Mouse (Mus musculus) erythroblast, embryonic 14.5 days (primary cell): ENCODE measurements around the gene Fgfr2. TPM values are rescaled to one million over a fixed set of nuclear protein-coding genes. Genes with fewer than 3 reads are reported as not detected.
"Not testable (repeated sequence)": the region's sequence is repeated elsewhere in the genome, so short reads cannot be mapped to it uniquely, and the experiment has no call there.

Experiments
- H3K27me3 ChIP-seq: 2 replicates; pipeline ENCODE4 v1.6.1; 2012; ENCODE audit warnings: inconsistent platforms; ENCODE audit not compliant: control insufficient read depth
- H3K36me3 ChIP-seq: 2 replicates; pipeline ENCODE4 v1.6.1; 2012; ENCODE audit warnings: mild to moderate bottlenecking, inconsistent platforms; ENCODE audit not compliant: control insufficient read depth
- H3K4me1 ChIP-seq: 2 replicates; pipeline ENCODE4 v1.6.1; 2012; ENCODE audit warnings: inconsistent platforms; ENCODE audit not compliant: control insufficient read depth
- H3K4me3 ChIP-seq: replicated peaks from 2 replicates; pipeline ENCODE3; 2012; ENCODE audit warnings: moderate library complexity, mild to moderate bottlenecking, inconsistent platforms
- H3K9me3 ChIP-seq: 2 replicates; pipeline ENCODE4 v1.6.1; 2012; ENCODE audit warnings: low read length, inconsistent platforms, mixed read lengths; ENCODE audit not compliant: control insufficient read depth
- GATA1 ChIP-seq: IDR thresholded peaks from 2 replicates; pipeline ENCODE4 v1.6.1; 2012; ENCODE audit warnings: low read length, inconsistent platforms, mixed read lengths
- TAL1 ChIP-seq: IDR thresholded peaks from 3 replicates; pipeline ENCODE4 v1.6.1; 2012; ENCODE audit warnings: low read length, inconsistent platforms, mixed read lengths
- polyA plus RNA-seq: library from polyadenylated mRNA; stranded (reverse); fragments of >175 nt; gene quantifications from 2 replicates; pipeline ENCODE4 v1.2.3, GENCODE M21; 2012

The Fgfr2 gene
- polyA plus RNA-seq, 1 experiment: not detected

- no peaks in the 10 kb centered on the region for H3K9me3 ChIP-seq
Measured at GRCm38 (mm10) chr7:130613973-130614372, 2509.2 kb downstream of the Fgfr2 start.

GRCm38 (mm10) chr7:130606958-130607357 lies 2516.2 kb downstream of the Fgfr2 start:
- no peaks in the 10 kb centered on the region for H3K27me3 ChIP-seq
- H3K4me3 ChIP-seq: no peak overlapping the region
- TF ChIP-seq GATA1: no peak
- TF ChIP-seq TAL1: no peak
- H3K4me1 ChIP-seq: no peaks in the 10 kb centered on the region
- H3K36me3 ChIP-seq: no peaks in the 10 kb centered on the region
- no peaks in the 10 kb centered on the region for H3K9me3 ChIP-seq

More at GRCm38 (mm10) chr7:130613973-130614372, 2509.2 kb downstream of the Fgfr2 start:
- H3K4me3 ChIP-seq: no peak overlapping the region
- TF ChIP-seq TAL1 (no peak), GATA1 (no peak)
- H3K27me3 ChIP-seq: no peaks in the 10 kb centered on the region
- H3K36me3 ChIP-seq: no peaks in the 10 kb centered on the region
- H3K4me1 ChIP-seq: no peaks in the 10 kb centered on the region

- no peaks in the 10 kb centered on the region for H3K27me3 ChIP-seq
- TF ChIP-seq GATA1: no peak
- no peak for TF ChIP-seq TAL1
- no peak overlapping the region for H3K4me3 ChIP-seq
- no peaks in the 10 kb centered on the region for H3K4me1 ChIP-seq
- H3K9me3 ChIP-seq: no peaks in the 10 kb centered on the region
- no peaks in the 10 kb centered on the region for H3K36me3 ChIP-seq
Measured at GRCm38 (mm10) chr7:130605111-130605510, 2518.0 kb downstream of the Fgfr2 start.

- Histone ChIP-seq H3K4me3 (no peak overlapping the region), H3K9me3 (no peaks in the 10 kb centered on the region), H3K36me3 (no peaks in the 10 kb centered on the region), H3K4me1 (no peaks in the 10 kb centered on the region), H3K27me3 (no peaks in the 10 kb centered on the region)
- TF ChIP-seq GATA1 (no peak), TAL1 (no peak)
Measured at GRCm38 (mm10) chr7:130604390-130604789, 2518.8 kb downstream of the Fgfr2 start.

- no peak overlapping the region for H3K4me3 ChIP-seq
- H3K27me3 ChIP-seq: no peaks in the 10 kb centered on the region
- H3K36me3 ChIP-seq: no peaks in the 10 kb centered on the region
- no peaks in the 10 kb centered on the region for H3K4me1 ChIP-seq
- no peak for TF ChIP-seq GATA1
- TF ChIP-seq TAL1: no peak
- H3K9me3 ChIP-seq: no peaks in the 10 kb centered on the region
Measured at GRCm38 (mm10) chr7:130603556-130603955, 2519.6 kb downstream of the Fgfr2 start.

GRCm38 (mm10) chr7:130602804-130603203 lies 2520.3 kb downstream of the Fgfr2 start:
- TF ChIP-seq GATA1: no peak
- TF ChIP-seq TAL1: no peak
- Histone ChIP-seq H3K9me3 (no peaks in the 10 kb centered on the region), H3K4me3 (no peak overlapping the region), H3K27me3 (no peaks in the 10 kb centered on the region), H3K36me3 (no peaks in the 10 kb centered on the region), H3K4me1 (no peaks in the 10 kb centered on the region)

- Histone ChIP-seq H3K4me3 (no peak overlapping the region), H3K9me3 (no peaks in the 10 kb centered on the region), H3K27me3 (no peaks in the 10 kb centered on the region), H3K4me1 (no peaks in the 10 kb centered on the region), H3K36me3 (no peaks in the 10 kb centered on the region)
- TF ChIP-seq GATA1: no peak
- no peak for TF ChIP-seq TAL1
Measured at GRCm38 (mm10) chr7:130600546-130600945, 2522.6 kb downstream of the Fgfr2 start.

- Histone ChIP-seq H3K27me3 (no peaks in the 10 kb centered on the region), H3K9me3 (no peaks in the 10 kb centered on the region), H3K36me3 (no peaks in the 10 kb centered on the region), H3K4me3 (no peak overlapping the region), H3K4me1 (no peaks in the 10 kb centered on the region)
- TF ChIP-seq TAL1 (no peak), GATA1 (no peak)
Measured at GRCm38 (mm10) chr7:130600074-130600473, 2523.1 kb downstream of the Fgfr2 start.

GRCm38 (mm10) chr7:130597546-130597945 lies 2525.6 kb downstream of the Fgfr2 start:
- no peaks in the 10 kb centered on the region for H3K9me3 ChIP-seq
- H3K27me3 ChIP-seq: no peaks in the 10 kb centered on the region
- H3K4me3 ChIP-seq: no peak overlapping the region
- TF ChIP-seq GATA1 (no peak), TAL1 (no peak)
- H3K36me3 ChIP-seq: no peaks in the 10 kb centered on the region
- H3K4me1 ChIP-seq: no peaks in the 10 kb centered on the region

- not testable (repeated sequence) for H3K9me3 ChIP-seq, H3K4me1 ChIP-seq, H3K36me3 ChIP-seq, H3K4me3 ChIP-seq, H3K27me3 ChIP-seq
Measured at GRCm38 (mm10) chr7:130596079-130596855, 2526.9 kb downstream of the Fgfr2 start.

- not testable (repeated sequence) for H3K4me3 ChIP-seq, H3K36me3 ChIP-seq, H3K4me1 ChIP-seq, H3K9me3 ChIP-seq, H3K27me3 ChIP-seq
Measured at GRCm38 (mm10) chr7:130593375-130594239, 2529.5 kb downstream of the Fgfr2 start.

- H3K36me3 ChIP-seq: not testable (repeated sequence)
Measured at GRCm38 (mm10) chr7:130592975-130593374, 2530.2 kb downstream of the Fgfr2 start.

More at GRCm38 (mm10) chr7:130592975-130593374, 2530.2 kb downstream of the Fgfr2 start:
- H3K4me3 ChIP-seq, H3K9me3 ChIP-seq, H3K27me3 ChIP-seq, H3K4me1 ChIP-seq: not testable (repeated sequence)
